ENCODE assay signal across 22 mouse cellular contexts in genomic region chr13:100879326-100879725, GRCm38 (mm10). TPM values are rescaled to one million over a fixed set of nuclear protein-coding genes. Genes with fewer than 3 reads are reported as not detected.
DNase-seq lines count a peak whose midpoint lies in the region; ATAC-seq lines count a peak whose summit lies in the region.
"Had no signal": no experiment of that assay in that cellular context is flagged by ENCODE, and none has a peak within 500 bp of the region (broad histone marks: within the 10 kb centered on the region; RNA-seq: fewer than 3 reads in every experiment).

No protein-coding gene starts in this region.

- no peak overlapping the region for H3K4me3 ChIP-seq in midbrain, embryonic 14.5 days (replicated peaks; ENCODE audit: low read depth, low read length)
- no peak overlapping the region for H3K4me3 ChIP-seq in midbrain, embryonic 11.5 days (ENCODE audit: low read depth, low read length)
- H3K4me3 ChIP-seq: forebrain, embryonic 15.5 days; heart, embryonic 15.5 days; hindbrain, embryonic 15.5 days had no signal

- WGBS in midbrain, embryonic 14.5 days, result 40% methylated on average over 3 of the region's 3 CpGs
- WGBS in midbrain, embryonic 11.5 days, result 62% methylated on average over 3 of the region's 3 CpGs

- no peaks in the 10 kb centered on the region for H3K9me3 ChIP-seq in midbrain, embryonic 14.5 days (ENCODE audit: control insufficient read depth, low read length)
- H3K9me3 ChIP-seq in midbrain, embryonic 11.5 days (ENCODE audit: control insufficient read depth, low read length), result no peaks in the 10 kb centered on the region
- H3K9me3 ChIP-seq: forebrain, embryonic 15.5 days; G1E; heart, embryonic 15.5 days; hindbrain, embryonic 15.5 days had no signal

- H3K27ac ChIP-seq in midbrain, embryonic 14.5 days (replicated peaks; ENCODE audit: low read depth, low read length), result no peak overlapping the region
- H3K27ac ChIP-seq in midbrain, embryonic 11.5 days (ENCODE audit: low read depth, low read length), result no peak overlapping the region
- H3K27ac ChIP-seq: forebrain, embryonic 15.5 days; heart, embryonic 15.5 days; hindbrain, embryonic 15.5 days had no signal

- DNase-seq in embryo, embryonic 11 days, result peak; percentile 17
- DNase-seq in embryo, embryonic 9.5 days (ENCODE audit: extremely low spot score), result no peak
- peak; percentile 7 for DNase-seq in kidney, adult 9 months
- DNase-seq in kidney, postnatal 14 days, result no peak
- DNase-seq in midbrain, embryonic 14.5 days, result peak; percentile 8
- DNase-seq in midbrain, embryonic 11.5 days (ENCODE audit: low spot score, missing footprints), result no peak
- DNase-seq in adrenal gland, adult (ENCODE audit: inconsistent age in 2 of 2, low spot score in 1 of 2), result no peak
- DNase-seq: adrenal gland, postnatal 14 days; B cell, adult 2 months; cerebellum, adult 11 months; cerebellum, adult 8-10 months; cerebellum, postnatal 14 days; gastrocnemius, postnatal 36 days; heart, adult 18-20 months; heart, postnatal 14 days had no signal

- no peaks in the 10 kb centered on the region for H3K27me3 ChIP-seq in midbrain, embryonic 14.5 days (ENCODE audit: control insufficient read depth, insufficient read depth, low read length)
- no peaks in the 10 kb centered on the region for H3K27me3 ChIP-seq in midbrain, embryonic 11.5 days (ENCODE audit: control insufficient read depth, insufficient read depth, low read length)
- H3K27me3 ChIP-seq: forebrain, embryonic 15.5 days; heart, embryonic 15.5 days; hindbrain, embryonic 15.5 days had no signal

- no peaks in the 10 kb centered on the region for H3K36me3 ChIP-seq in midbrain, embryonic 14.5 days (ENCODE audit: control insufficient read depth, insufficient read depth, low read length)
- no peaks in the 10 kb centered on the region for H3K36me3 ChIP-seq in midbrain, embryonic 11.5 days (ENCODE audit: control insufficient read depth, insufficient read depth, low read length)
- H3K36me3 ChIP-seq: forebrain, embryonic 15.5 days; G1E; heart, embryonic 15.5 days; hindbrain, embryonic 15.5 days had no signal

- H3K4me1 ChIP-seq in midbrain, embryonic 14.5 days (ENCODE audit: control insufficient read depth, insufficient read depth, low read length), result peaks cover 4% of the 10 kb centered on the region; the same call in 1 of the 2 replicates
- no peaks in the 10 kb centered on the region for H3K4me1 ChIP-seq in midbrain, embryonic 11.5 days (ENCODE audit: control insufficient read depth, insufficient read depth, low read length)
- H3K4me1 ChIP-seq: heart, embryonic 15.5 days had no signal

- ATAC-seq in midbrain, embryonic 14.5 days (ENCODE audit: low FRiP score, low TSS enrichment), result no peak
- no peak for ATAC-seq in midbrain, embryonic 11.5 days (ENCODE audit: low FRiP score)
- ATAC-seq: CD4-positive, CD25-positive, alpha-beta regulatory T cell, adult 4 months; forebrain, embryonic 15.5 days; intestine, embryonic 16.5 days had no signal

- H3K4me2 ChIP-seq in midbrain, embryonic 14.5 days (ENCODE audit: low read length), result no peak overlapping the region
- no peak overlapping the region for H3K4me2 ChIP-seq in midbrain, embryonic 11.5 days
- H3K4me2 ChIP-seq: forebrain, embryonic 15.5 days; heart, embryonic 11.5 days; heart, embryonic 15.5 days; hindbrain, embryonic 15.5 days had no signal

- H3K9ac ChIP-seq in midbrain, embryonic 14.5 days (replicated peaks; ENCODE audit: low read length), result no peak overlapping the region
- H3K9ac ChIP-seq in midbrain, embryonic 11.5 days (ENCODE audit: low read length), result no peak overlapping the region
- H3K9ac ChIP-seq: forebrain, embryonic 15.5 days; heart, embryonic 15.5 days; hindbrain, embryonic 15.5 days had no signal

RNA-seq across cellular contexts. Expression of gene Slc30a5, which starts 46.1 kb away (rescaled TPM):
- 29.0 and 38.7 TPM in 2 replicates for polyA plus RNA-seq in midbrain, embryonic 14.5 days (2014; fragmentation: Nextera tagmentation; extraction: Ambion mirVana)
- 45.7 and 46.2 TPM in 2 replicates for polyA plus RNA-seq in midbrain, embryonic 11.5 days (2014; fragmentation: Nextera tagmentation; extraction: Ambion mirVana)

Comparison
In these comparisons a context has a peak if more than half of its experiments do, and no peak if none do; other contexts are left out.
1. DNase-seq: peak in embryo, embryonic 11 days (single experiment), kidney, adult 9 months (single experiment) and midbrain, embryonic 14.5 days (single experiment); none in embryo, embryonic 9.5 days (single experiment), kidney, postnatal 14 days (single experiment), midbrain, embryonic 11.5 days (single experiment) and adrenal gland, adult (0 of 2).